Mouse (Mus musculus): ENCODE results near the gene Tceal5. TPM values are rescaled to one million over a fixed set of nuclear protein-coding genes. Genes with fewer than 3 reads are reported as not detected.
A peak's percentile ranks its signal among the peaks of the same experiment; 100 is the strongest.

The Tceal5 gene
- polyA plus RNA-seq, 1 experiment: 134 TPM

DNA sequence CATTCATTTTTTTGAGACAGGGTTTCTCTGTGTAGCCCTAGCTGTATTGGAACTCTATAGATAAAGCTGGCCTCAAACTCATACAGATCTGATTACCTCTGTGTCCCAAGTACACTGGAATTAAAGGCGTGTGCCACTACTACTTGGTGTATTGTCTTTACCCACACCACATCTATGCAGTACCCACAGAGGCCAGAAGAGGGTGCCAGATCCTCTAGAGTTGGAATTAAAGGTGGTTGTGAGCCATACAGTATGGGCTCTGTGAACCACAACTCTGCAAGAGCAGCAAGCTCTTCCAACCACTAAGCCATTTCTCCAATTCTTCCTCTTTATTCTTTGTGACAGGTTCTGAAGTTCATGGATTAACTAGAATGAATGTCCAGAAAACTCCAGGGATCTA lies 6.8 kb downstream of the Tceal5 start:
- Histone ChIP-seq H3K27ac (ENCODE audit: insufficient read depth, low read length) (no peak overlapping the region), H3K27me3 (ENCODE audit: control insufficient read depth, insufficient read depth, low read length) (no peaks in the 10 kb centered on the region), H3K4me1 (ENCODE audit: control insufficient read depth, insufficient read depth, low read length) (no peaks in the 10 kb centered on the region), H3K4me3 (replicated peaks; ENCODE audit: insufficient read depth, low read depth, low read length) (no peak overlapping the region)
- WGBS: 52% methylated on average over 1 of the region's 1 CpGs
- DNase-seq: peak in 1 of 2 experiments; percentile 48
- TF ChIP-seq CTCF (IDR thresholded peaks at IDR 0.05; ENCODE audit: borderline replicate concordance, insufficient read depth, low read depth, low read length) (peak; percentile 32; the same call in 1 of the 2 replicates), POLR2A (IDR thresholded peaks at IDR 0.05; ENCODE audit: borderline replicate concordance, insufficient read depth, low read length) (no peak)

DNA sequence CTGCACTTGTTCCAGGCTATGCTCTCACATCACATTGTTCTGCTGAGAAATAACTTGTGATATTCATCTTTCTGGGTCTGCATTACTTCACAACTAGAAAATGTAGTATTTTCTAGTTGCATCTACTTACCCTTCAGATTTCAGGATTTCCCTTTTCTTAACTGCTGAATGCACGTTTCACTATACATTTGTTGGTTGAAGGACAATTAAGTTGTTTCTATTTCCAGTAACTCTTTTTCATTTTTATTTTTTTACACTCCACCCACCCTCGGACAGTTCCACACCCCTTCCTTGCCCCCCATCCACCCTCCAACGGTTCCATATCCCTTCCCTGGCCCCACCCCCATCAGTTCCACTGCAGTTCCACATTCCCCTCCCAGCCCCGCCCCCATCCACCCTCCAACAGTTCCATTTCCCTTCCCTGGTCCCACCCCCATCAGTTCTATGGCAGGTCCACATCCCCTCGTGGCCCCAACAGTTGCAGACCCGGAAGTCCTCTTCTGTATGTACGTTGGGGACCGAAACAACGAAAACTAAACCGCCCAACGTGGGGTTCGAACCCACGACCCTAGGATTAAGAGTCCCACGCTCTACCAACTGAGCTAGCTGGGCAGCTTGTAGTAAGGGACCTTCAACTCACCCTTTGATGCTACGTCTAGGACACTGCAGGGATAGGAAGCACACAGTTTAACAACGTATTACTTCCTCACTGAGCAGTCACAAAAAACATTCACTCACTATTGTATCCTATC lies 8.3 kb downstream of the Tceal5 start:
- Histone ChIP-seq H3K4me3 (replicated peaks; ENCODE audit: insufficient read depth, low read depth, low read length) (no peak overlapping the region), H3K4me1 (ENCODE audit: control insufficient read depth, insufficient read depth, low read length) (no peaks in the 10 kb centered on the region), H3K27me3 (ENCODE audit: control insufficient read depth, insufficient read depth, low read length) (no peaks in the 10 kb centered on the region), H3K27ac (ENCODE audit: insufficient read depth, low read length) (no peak overlapping the region)
- no peak for DNase-seq
- WGBS: 78% methylated on average over 16 of the region's 16 CpGs
- TF ChIP-seq CTCF (IDR thresholded peaks at IDR 0.05; ENCODE audit: borderline replicate concordance, insufficient read depth, low read depth, low read length) (no peak), POLR2A (IDR thresholded peaks at IDR 0.05; ENCODE audit: borderline replicate concordance, insufficient read depth, low read length) (no peak)

GRCm38 (mm10) chrX:136183107-136183506 lies 20.6 kb downstream of the Tceal5 start:
- no peak for TF ChIP-seq CTCF (IDR thresholded peaks at IDR 0.05; ENCODE audit: borderline replicate concordance, insufficient read depth, low read depth, low read length)
- TF ChIP-seq POLR2A (IDR thresholded peaks at IDR 0.05; ENCODE audit: borderline replicate concordance, insufficient read depth, low read length): no peak
- DNase-seq: no peak
- 89% methylated on average over 1 of the region's 1 CpGs for WGBS
- Histone ChIP-seq H3K27ac (ENCODE audit: insufficient read depth, low read length) (no peak overlapping the region), H3K4me3 (replicated peaks; ENCODE audit: insufficient read depth, low read depth, low read length) (no peak overlapping the region), H3K4me1 (ENCODE audit: control insufficient read depth, insufficient read depth, low read length) (no peaks in the 10 kb centered on the region), H3K27me3 (ENCODE audit: control insufficient read depth, insufficient read depth, low read length) (no peaks in the 10 kb centered on the region)

DNA sequence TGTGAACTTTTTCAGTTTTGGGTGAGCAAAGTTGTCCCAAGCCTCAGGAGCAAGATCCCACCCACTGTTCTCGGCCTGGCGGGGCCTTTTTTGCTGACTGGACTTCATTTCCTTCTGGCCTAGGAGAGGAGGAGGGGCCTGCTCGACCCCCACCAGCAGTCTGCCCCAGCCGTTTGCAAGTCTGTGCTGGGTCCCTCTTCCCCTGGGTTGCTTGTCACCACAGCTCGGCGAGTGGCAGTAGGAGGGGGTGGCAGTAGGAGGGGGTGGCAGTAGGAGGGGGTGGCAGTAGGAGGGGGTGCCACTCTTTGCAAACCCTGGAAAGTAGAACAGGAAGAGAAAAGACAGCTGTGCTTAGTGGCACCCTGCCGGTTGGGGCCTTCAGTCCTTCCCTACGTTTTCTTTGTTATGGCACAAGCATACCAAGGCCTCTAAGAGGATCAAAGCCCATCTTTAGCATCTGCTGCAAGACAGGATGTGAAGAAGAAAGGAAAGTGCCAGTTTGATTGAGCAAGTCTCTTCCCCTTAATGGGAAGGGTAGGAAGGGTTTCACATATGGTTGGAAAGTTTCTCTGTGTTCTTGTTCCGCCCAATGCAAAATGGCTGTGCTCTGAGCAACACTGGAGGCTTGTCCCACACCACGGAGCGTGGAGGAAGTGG lies 22.7 kb downstream of the Tceal5 start:
- no peak for DNase-seq
- no peak overlapping the region for H3K27ac ChIP-seq (ENCODE audit: insufficient read depth, low read length)
- WGBS: 27% methylated on average over 11 of the region's 11 CpGs
- H3K27me3 ChIP-seq (ENCODE audit: control insufficient read depth, insufficient read depth, low read length): no peaks in the 10 kb centered on the region
- no peaks in the 10 kb centered on the region for H3K4me1 ChIP-seq (ENCODE audit: control insufficient read depth, insufficient read depth, low read length)
- TF ChIP-seq POLR2A (IDR thresholded peaks at IDR 0.05; ENCODE audit: borderline replicate concordance, insufficient read depth, low read length): no peak
- no peak overlapping the region for H3K4me3 ChIP-seq (replicated peaks; ENCODE audit: insufficient read depth, low read depth, low read length)

- Histone ChIP-seq H3K27me3 (ENCODE audit: control insufficient read depth, insufficient read depth, low read length) (no peaks in the 10 kb centered on the region), H3K4me3 (replicated peaks; ENCODE audit: insufficient read depth, low read depth, low read length) (peak overlapping the region; percentile 84), H3K4me1 (ENCODE audit: control insufficient read depth, insufficient read depth, low read length) (no peaks in the 10 kb centered on the region), H3K27ac (ENCODE audit: insufficient read depth, low read length) (no peak overlapping the region)
- DNase-seq: peak in 1 of 2 experiments; percentile 2
- 7% methylated on average over 10 of the region's 10 CpGs for WGBS
- no peak for TF ChIP-seq POLR2A (IDR thresholded peaks at IDR 0.05; ENCODE audit: borderline replicate concordance, insufficient read depth, low read length)
- no peak for TF ChIP-seq CTCF (IDR thresholded peaks at IDR 0.05; ENCODE audit: borderline replicate concordance, insufficient read depth, low read depth, low read length)
Measured at GRCm38 (mm10) chrX:136172786-136173185, 30.9 kb downstream of the Tceal5 start.

DNA sequence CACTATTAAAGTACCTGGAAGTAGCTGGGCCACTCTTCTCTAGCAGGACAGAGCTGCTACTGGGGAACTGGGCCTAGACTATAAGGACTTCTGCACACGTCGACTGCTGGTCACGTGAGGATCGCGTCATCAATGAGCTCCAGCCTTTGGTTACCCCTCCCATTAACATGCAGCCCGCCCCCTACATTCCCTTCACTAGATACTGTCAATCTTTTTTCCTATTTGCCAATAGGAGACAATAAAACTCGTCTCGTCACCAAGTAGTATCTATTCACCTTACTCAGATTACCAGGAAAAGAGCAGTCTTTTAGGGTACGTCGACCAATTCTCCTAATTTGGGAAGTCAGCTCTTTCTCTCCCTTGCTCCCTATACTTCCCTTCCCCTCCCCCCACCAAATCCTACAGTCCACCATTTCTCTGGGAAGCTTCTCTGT lies 31.5 kb downstream of the Tceal5 start, which contains the start of gene Tceal8:
TSS of gene Tceal8 (minus strand) at position 225 of the 434 bp plus-strand sequence.
- TF ChIP-seq CTCF (IDR thresholded peaks at IDR 0.05; ENCODE audit: borderline replicate concordance, insufficient read depth, low read depth, low read length): no peak
- TF ChIP-seq POLR2A (IDR thresholded peaks at IDR 0.05; ENCODE audit: borderline replicate concordance, insufficient read depth, low read length): peak; percentile 67; the same call in 1 of the 2 replicates
- H3K4me3 ChIP-seq (replicated peaks; ENCODE audit: insufficient read depth, low read depth, low read length): peak within 1 kb of the TSS; percentile 84
- DNase-seq: peak; percentile 75 to 86
- H3K4me1 ChIP-seq (ENCODE audit: control insufficient read depth, insufficient read depth, low read length): no peaks in the 10 kb centered on the region
- WGBS: 7% methylated on average over 10 of the region's 10 CpGs
- peak within 1 kb of the TSS; percentile 94 for H3K27ac ChIP-seq (ENCODE audit: insufficient read depth, low read length)
- no peaks in the 10 kb centered on the region for H3K27me3 ChIP-seq (ENCODE audit: control insufficient read depth, insufficient read depth, low read length)

DNA sequence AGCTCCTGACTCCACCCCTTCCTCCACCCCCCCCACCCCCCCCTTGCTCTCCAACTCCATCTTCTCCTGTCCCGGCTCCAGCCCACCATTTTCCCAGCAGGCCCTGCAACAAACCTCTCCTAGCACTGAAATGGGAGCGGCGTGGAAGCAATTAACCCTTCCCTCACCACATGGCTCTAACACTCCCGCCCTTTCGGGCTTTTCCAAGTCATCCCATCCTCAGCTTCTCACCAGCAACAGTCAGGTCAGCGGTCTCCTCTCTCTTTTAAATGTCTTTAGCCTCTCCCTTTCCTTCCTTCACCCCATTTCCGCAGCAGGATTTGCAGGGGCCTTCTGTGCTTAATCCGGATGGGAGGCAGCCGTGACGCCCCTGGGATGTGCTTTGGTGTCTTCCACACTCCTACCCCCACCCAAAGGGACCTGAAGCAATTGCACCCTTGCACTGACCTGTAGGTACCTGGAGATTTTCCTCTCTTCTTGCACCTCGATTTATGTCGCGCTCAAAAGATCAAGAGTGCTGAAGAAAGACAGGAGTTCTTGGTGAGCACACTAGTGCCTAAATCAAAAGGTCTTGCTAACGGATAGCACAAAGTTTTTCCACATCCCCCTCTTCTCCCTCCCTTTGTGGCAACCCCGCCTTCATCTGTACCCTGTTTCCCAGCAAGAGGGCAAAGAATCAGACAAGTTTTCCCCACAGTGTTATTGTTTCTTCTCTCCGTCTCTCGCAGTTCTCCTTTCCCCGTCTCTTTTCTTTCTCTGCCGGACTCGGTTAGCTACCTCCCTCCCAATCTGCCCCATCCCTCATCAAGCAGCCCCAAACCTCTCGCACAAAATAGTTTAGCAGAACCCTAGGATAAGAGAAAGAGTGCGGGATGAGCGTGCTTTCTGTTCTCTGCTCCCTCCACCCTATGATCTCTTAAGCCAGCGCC lies 32.2 kb downstream of the Tceal5 start:
- TF ChIP-seq POLR2A (IDR thresholded peaks at IDR 0.05; ENCODE audit: borderline replicate concordance, insufficient read depth, low read length): no peak
- no peak for TF ChIP-seq CTCF (IDR thresholded peaks at IDR 0.05; ENCODE audit: borderline replicate concordance, insufficient read depth, low read depth, low read length)
- peak overlapping the region; percentile 94 for H3K27ac ChIP-seq (ENCODE audit: insufficient read depth, low read length)
- 6% methylated on average over 24 of the region's 24 CpGs for WGBS
- DNase-seq: peak; percentile 49 to 66
- H3K4me3 ChIP-seq (replicated peaks; ENCODE audit: insufficient read depth, low read depth, low read length): peak overlapping the region; percentile 84
- no peaks in the 10 kb centered on the region for H3K4me1 ChIP-seq (ENCODE audit: control insufficient read depth, insufficient read depth, low read length)
- no peaks in the 10 kb centered on the region for H3K27me3 ChIP-seq (ENCODE audit: control insufficient read depth, insufficient read depth, low read length)
